Mouse (Mus musculus) kidney, embryonic 14.5 days (tissue): ENCODE results near the gene Hnrnpc. TPM values are rescaled to one million over a fixed set of nuclear protein-coding genes. Genes with fewer than 3 reads are reported as not detected.
"Not testable (repeated sequence)": the region's sequence is repeated elsewhere in the genome, so short reads cannot be mapped to it uniquely, and the experiment has no call there.

Experiments used
- ATAC-seq: fragments of 200-750 bp; cut with Nextera tagmentation; 2 replicates; pipeline ENCODE4 v1.8.0; 2017; ENCODE audit warnings: moderate number of reproducible peaks, mild to moderate bottlenecking, moderate TSS enrichment, moderate library complexity; ENCODE audit not compliant: low FRiP score, low TSS enrichment
- H3K27ac ChIP-seq: fragments of 300-500 bp; sonication (generic); 2 replicates; pipeline ENCODE4 v1.5.1; 2014; ENCODE audit warnings: low read depth, mild to moderate bottlenecking, low read length, moderate library complexity, mixed read lengths
- H3K27me3 ChIP-seq: fragments of 300-500 bp; sonication (generic); 2 replicates; pipeline ENCODE4 v1.6.1; 2014; ENCODE audit warnings: mild to moderate bottlenecking, low read length; ENCODE audit not compliant: control insufficient read depth, insufficient read depth
- H3K36me3 ChIP-seq: fragments of 300-500 bp; sonication (generic); 2 replicates; pipeline ENCODE4 v1.6.1; 2014; ENCODE audit warnings: low read length, mixed read lengths; ENCODE audit not compliant: control insufficient read depth, insufficient read depth
- H3K4me1 ChIP-seq: fragments of 300-500 bp; sonication (generic); 2 replicates; pipeline ENCODE4 v1.6.1; 2014; ENCODE audit warnings: low read length, mixed read lengths; ENCODE audit not compliant: control insufficient read depth, insufficient read depth
- H3K4me2 ChIP-seq: fragments of 300-500 bp; sonication (generic); replicated peaks from 2 replicates; pipeline ENCODE4 v1.6.1; 2014; ENCODE audit warnings: low read depth, mild to moderate bottlenecking, low read length
- H3K4me3 ChIP-seq: fragments of 300-500 bp; sonication (generic); 2 replicates; pipeline ENCODE4 v1.5.1; 2014; ENCODE audit warnings: mild to moderate bottlenecking, low read length
- H3K9ac ChIP-seq: fragments of 300-500 bp; sonication (generic); 2 replicates; pipeline ENCODE4 v1.6.1; 2014; ENCODE audit warnings: low read depth, mild to moderate bottlenecking, low read length, moderate library complexity
- H3K9me3 ChIP-seq: fragments of 300-500 bp; sonication (generic); 2 replicates; pipeline ENCODE4 v1.6.1; 2016; ENCODE audit warnings: low read length; ENCODE audit not compliant: control insufficient read depth
- WGBS: fragments of 180-500 bp; shearing (Covaris S2); extraction: QIAGEN DNeasy Blood & Tissue Kit; methylation state at CpG from one replicate; pipeline ENCODE4 v1.1.7; 2014; 5-methylcytosine and 5-hydroxymethylcytosine counted together
- polyA plus RNA-seq: library from polyadenylated mRNA; unstranded; fragments of >200 nt; fragmentation: Nextera tagmentation; extraction: Ambion mirVana; gene quantifications from 2 replicates; pipeline ENCODE4 v1.2.1, GENCODE M21; 2014

Gene Hnrnpc
- polyA plus RNA-seq, 1 experiment from 2014 or later = 725 TPM

DNA sequence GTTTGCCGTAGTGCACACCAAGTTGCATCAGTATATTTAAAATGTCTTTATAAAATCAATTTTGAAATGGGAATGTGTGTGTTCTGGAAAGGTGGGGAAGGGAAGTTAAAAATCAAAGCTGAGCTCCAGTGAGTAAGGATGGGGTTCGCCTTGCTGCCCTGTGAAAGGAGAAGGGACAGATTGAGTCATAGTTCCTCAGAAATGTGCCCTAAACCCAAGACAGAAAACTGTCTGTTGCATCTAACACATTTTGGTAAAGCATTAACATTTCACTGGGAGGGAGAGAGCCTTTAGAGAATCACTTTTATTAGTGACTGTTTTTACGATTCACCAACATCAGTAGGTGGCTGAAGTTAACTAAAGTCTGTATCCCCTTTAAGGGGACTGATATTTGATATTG lies 5.4 kb downstream of the Hnrnpc start:
- WGBS = 72% methylated on average over 3 of the region's 3 CpGs

DNA sequence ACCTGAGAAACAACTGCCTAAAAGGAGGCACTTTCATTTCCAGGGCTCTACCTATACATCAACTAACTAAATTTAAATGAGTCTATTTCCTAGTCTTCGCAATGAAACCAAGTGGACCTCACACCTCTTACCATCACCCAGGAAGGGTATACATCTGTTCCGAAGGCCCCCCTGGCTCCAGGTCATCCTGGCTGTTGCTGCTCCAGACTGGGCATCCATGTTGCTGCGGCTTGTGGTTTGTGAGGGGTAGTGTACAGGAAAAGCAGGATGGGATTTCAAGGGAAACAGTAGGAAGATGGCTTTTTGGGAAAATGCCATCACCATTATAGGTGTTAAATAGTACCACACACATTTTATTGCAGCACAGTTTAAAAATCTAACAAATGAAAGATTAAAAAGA lies 6.6 kb downstream of the Hnrnpc start:
- not testable (repeated sequence) for H3K4me3 ChIP-seq, ATAC-seq, H3K9me3 ChIP-seq, H3K4me2 ChIP-seq, H3K27me3 ChIP-seq, H3K9ac ChIP-seq, H3K27ac ChIP-seq
- H3K4me1 ChIP-seq = peaks cover 12% of the 10 kb centered on the region; the same call in 1 of the 2 replicates
- H3K36me3 ChIP-seq = peaks cover 49% of the 10 kb centered on the region
- 91% methylated on average over 3 of the region's 3 CpGs for WGBS

More for the DNA sequence above, 5.4 kb downstream of the Hnrnpc start:
- H3K27me3 ChIP-seq, H3K9ac ChIP-seq, H3K4me3 ChIP-seq, ATAC-seq, H3K4me2 ChIP-seq, H3K9me3 ChIP-seq, H3K27ac ChIP-seq: not testable (repeated sequence)
- Histone ChIP-seq H3K36me3 (peaks cover 41% of the 10 kb centered on the region), H3K4me1 (peaks cover 12% of the 10 kb centered on the region; the same call in 1 of the 2 replicates)

DNA sequence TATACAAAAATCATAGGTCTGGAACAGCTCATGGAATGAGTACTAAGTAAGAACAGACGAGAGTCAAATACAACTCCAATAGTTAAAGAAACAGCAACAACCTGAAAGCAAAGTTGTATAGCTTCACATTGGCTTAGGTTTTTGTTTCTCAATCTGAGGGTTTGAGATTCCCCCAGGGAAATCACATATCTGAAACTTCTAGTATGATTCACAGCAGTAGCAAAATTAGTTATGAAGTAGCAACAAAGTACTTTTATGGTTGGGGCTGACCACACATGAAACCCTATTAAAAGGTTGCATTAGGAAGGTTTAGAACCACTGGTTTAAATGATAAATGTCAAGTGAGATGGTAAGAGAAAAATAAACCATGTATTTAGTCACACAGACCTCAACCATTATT lies 9.3 kb downstream of the Hnrnpc start:
- WGBS = 86% methylated on average over 1 of the region's 1 CpGs
- H3K27ac ChIP-seq = no peak overlapping the region
- H3K36me3 ChIP-seq = peaks cover 67% of the 10 kb centered on the region
- H3K4me3 ChIP-seq = no peak overlapping the region
- H3K4me2 ChIP-seq = no peak overlapping the region
- H3K27me3 ChIP-seq = no peaks in the 10 kb centered on the region
- no peaks in the 10 kb centered on the region for H3K9me3 ChIP-seq
- peaks cover under 1% of the 10 kb centered on the region; the same call in 1 of the 2 replicates for H3K4me1 ChIP-seq
- H3K9ac ChIP-seq = no peak overlapping the region
- ATAC-seq = no peak

DNA sequence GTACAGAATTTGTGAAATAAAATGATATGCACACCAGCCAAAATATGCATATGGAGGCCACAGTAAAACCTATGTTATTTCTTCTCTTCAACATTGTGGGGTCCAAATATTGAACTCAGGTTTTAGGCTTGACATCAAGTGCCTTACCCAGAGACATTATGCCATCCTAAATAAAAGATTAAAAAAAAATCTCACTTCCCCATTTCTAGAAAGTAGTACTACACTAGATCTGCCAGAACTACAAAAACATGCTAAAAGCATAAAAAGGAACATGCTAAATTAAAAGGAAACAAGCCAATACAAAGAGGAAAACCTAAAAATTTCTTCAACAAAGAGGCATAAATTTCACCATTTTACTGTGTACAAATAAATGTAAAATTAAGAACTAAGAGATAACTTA lies 20.7 kb downstream of the Hnrnpc start:
- no peaks in the 10 kb centered on the region for H3K27me3 ChIP-seq
- no peak for ATAC-seq
- no peak overlapping the region for H3K9ac ChIP-seq
- no peak overlapping the region for H3K27ac ChIP-seq
- H3K4me1 ChIP-seq = no peaks in the 10 kb centered on the region
- H3K4me2 ChIP-seq = no peak overlapping the region
- peaks cover 73% of the 10 kb centered on the region for H3K36me3 ChIP-seq
- no peaks in the 10 kb centered on the region for H3K9me3 ChIP-seq
- H3K4me3 ChIP-seq = no peak overlapping the region

DNA sequence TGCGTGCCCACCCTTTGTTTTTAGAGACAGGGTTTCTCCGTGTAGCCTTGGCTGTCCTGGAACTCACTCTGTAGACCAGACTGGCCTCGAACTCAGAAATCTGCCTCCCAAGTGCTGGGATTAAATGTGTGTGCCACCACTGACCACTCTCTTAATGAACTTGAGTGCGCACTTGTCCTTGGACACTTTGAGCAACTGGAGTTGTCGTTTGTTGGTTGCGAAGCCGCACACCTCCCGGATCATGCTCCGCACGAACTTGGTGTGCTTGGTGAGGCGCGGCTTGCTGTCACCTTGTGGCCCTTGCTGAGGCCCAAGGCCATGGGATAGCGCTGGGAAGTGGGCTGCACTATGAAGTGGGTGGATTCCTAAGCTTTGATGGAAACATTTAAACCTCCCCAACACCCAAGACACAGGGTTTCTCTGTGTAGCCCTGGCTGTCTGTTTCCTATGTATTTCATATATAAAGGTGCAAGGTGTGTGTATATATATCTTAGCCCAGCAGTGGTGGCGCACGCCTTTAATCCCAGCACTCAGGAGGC lies 32.2 kb downstream of the Hnrnpc start:
- no peaks in the 10 kb centered on the region for H3K27me3 ChIP-seq
- no peak overlapping the region for H3K27ac ChIP-seq
- H3K9me3 ChIP-seq = no peaks in the 10 kb centered on the region
- ATAC-seq = 0 out of 2 replicates have a peak, but pooled peaks have one; percentile 34
- H3K4me3 ChIP-seq = no peak overlapping the region
- 93% methylated on average over 15 of the region's 15 CpGs for WGBS
- no peaks in the 10 kb centered on the region for H3K4me1 ChIP-seq
- H3K9ac ChIP-seq = no peak overlapping the region
- peaks cover 52% of the 10 kb centered on the region for H3K36me3 ChIP-seq
- H3K4me2 ChIP-seq = no peak overlapping the region

DNA sequence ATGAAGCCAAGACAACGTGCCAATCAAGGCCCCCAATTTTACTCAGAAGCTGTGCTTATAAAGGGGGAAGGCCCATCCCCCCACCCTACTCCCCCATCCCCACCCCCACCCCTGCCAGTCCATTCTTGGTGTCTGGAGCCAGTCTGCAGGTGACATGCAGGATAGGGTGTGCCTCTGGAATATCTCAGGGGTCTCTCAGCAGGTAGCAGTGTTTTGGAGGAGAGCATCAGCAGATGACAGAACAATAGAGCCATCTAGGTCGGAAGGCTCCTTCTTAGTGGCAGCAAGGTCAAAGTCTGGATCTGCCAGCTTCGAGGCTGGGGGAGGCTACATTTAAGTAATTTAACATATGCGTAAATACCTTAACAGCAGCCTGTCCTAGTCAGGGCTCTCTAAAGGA lies 37.7 kb downstream of the Hnrnpc start:
- no peaks in the 10 kb centered on the region for H3K4me1 ChIP-seq
- H3K36me3 ChIP-seq = peaks cover 3% of the 10 kb centered on the region; the same call in 1 of the 2 replicates
- H3K9ac ChIP-seq = no peak overlapping the region
- no peak for ATAC-seq
- no peaks in the 10 kb centered on the region for H3K27me3 ChIP-seq
- no peak overlapping the region for H3K4me2 ChIP-seq
- H3K27ac ChIP-seq = no peak overlapping the region
- H3K4me3 ChIP-seq = no peak overlapping the region
- WGBS = 60% methylated on average over 4 of the region's 4 CpGs
- H3K9me3 ChIP-seq = no peaks in the 10 kb centered on the region

DNA sequence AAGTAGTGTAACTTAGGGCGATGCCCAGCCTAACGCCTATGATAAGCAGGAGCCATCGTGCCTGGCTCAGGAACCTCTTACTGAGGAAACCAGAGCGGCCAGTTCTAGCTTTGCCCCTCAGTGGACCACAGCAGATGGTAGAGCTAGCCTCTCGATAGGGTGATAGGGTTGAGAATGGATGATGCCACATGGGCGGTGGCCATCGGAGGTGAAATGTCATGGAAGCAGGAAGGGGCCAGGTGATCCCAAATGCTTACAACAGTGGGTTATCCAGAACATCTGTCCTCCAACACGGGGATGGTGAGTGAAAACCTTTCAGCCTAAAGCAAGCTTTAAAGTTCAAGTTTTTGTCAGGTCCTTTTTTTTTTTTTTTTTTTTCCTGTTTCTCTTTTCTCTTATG lies 42.0 kb downstream of the Hnrnpc start:
- no peaks in the 10 kb centered on the region for H3K27me3 ChIP-seq
- H3K4me1 ChIP-seq = no peaks in the 10 kb centered on the region
- no peak overlapping the region for H3K4me2 ChIP-seq
- H3K36me3 ChIP-seq = no peaks in the 10 kb centered on the region
- H3K27ac ChIP-seq = no peak overlapping the region
- no peaks in the 10 kb centered on the region for H3K9me3 ChIP-seq
- ATAC-seq = no peak
- H3K4me3 ChIP-seq = no peak overlapping the region
- WGBS = 88% methylated on average over 8 of the region's 8 CpGs
- H3K9ac ChIP-seq = no peak overlapping the region

DNA sequence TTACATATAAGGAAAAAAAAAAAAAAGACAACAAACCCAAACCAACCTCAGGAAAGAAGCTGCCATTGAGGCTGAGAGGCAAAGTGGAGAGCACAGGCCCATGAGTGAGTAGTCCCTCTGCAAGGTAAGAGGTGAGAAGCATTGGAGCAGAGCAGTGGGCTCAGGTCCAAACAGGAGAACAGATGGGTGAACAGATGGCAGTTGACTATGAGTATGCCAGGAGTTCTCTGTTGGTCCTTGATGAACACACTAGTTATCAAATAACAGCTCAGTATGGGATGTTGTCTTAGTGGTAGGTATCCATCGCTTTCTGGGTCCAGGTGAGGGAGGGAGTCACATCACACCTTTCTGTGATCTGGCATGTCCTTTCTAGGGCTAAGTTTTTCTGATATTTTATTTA lies 43.0 kb downstream of the Hnrnpc start:
- no peaks in the 10 kb centered on the region for H3K36me3 ChIP-seq
- no peak overlapping the region for H3K4me2 ChIP-seq
- no peaks in the 10 kb centered on the region for H3K27me3 ChIP-seq
- H3K9ac ChIP-seq = no peak overlapping the region
- no peaks in the 10 kb centered on the region for H3K4me1 ChIP-seq
- H3K9me3 ChIP-seq = no peaks in the 10 kb centered on the region
- no peak overlapping the region for H3K4me3 ChIP-seq
- WGBS = 86% methylated on average over 1 of the region's 1 CpGs
- ATAC-seq = no peak
- H3K27ac ChIP-seq = no peak overlapping the region

DNA sequence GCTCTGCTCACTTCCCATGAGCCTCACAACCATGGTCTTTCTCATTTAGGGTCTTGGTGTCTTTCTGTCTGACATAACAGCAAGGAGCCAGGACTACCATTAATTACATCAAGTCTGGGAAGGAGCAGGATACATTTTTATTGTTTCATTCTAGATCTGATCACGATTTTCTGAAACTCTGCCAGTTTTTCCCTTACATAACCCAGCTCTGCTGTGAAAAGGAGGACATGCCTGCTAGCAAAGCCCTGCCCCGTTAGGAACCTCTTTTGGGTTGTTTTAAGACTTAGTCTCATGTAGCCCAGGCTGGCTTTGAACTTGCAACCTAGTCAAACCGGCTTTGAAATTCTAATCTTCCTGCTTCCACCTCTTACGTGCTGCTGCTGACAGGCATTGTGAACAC lies 43.8 kb downstream of the Hnrnpc start:
- WGBS = 55% methylated on average over 4 of the region's 4 CpGs
- H3K27ac ChIP-seq = no peak overlapping the region
- no peaks in the 10 kb centered on the region for H3K4me1 ChIP-seq
- H3K9ac ChIP-seq = no peak overlapping the region
- H3K9me3 ChIP-seq = no peaks in the 10 kb centered on the region
- ATAC-seq = no peak
- H3K4me2 ChIP-seq = no peak overlapping the region
- H3K36me3 ChIP-seq = no peaks in the 10 kb centered on the region
- no peak overlapping the region for H3K4me3 ChIP-seq
- no peaks in the 10 kb centered on the region for H3K27me3 ChIP-seq
